Mouse (Mus musculus) kidney, adult 2 months (tissue): ENCODE measurements around the gene Styxl1.

Source experiments
- CTCF ChIP-seq: fragments of 200-500 bp; conservative IDR thresholded peaks from 2 replicates; pipeline ENCODE4 v1.5.1; 2011; ENCODE audit warnings: low read depth, mild to moderate bottlenecking, control low read depth, low read length, moderate library complexity, mixed read lengths; ENCODE audit not compliant: insufficient read depth, insufficient read length
- POLR2A ChIP-seq: fragments of 200-500 bp; IDR thresholded peaks from one replicate; pipeline ENCODE4 v1.6.1; 2011; ENCODE audit warnings: low read depth, low read length, control low read depth

- TF ChIP-seq POLR2A (no peak), CTCF (no peak)
These were observed 47.3 kb downstream of the Styxl1 start for GRCm38 (mm10) chr5:135730916-135731315.
